8 mouse cellular contexts compared by ENCODE assay signal in genomic region chr13:94174577-94175279, GRCm38 (mm10).
DNase-seq lines count a peak whose midpoint lies in the region; ATAC-seq and TF ChIP-seq lines count a peak whose summit lies in the region.

No protein-coding gene starts in this region.

- ATAC-seq in forebrain, embryonic 12.5 days (ENCODE audit: low FRiP score), result no peak
- ATAC-seq in liver, embryonic 14.5 days (ENCODE audit: insufficient read depth), result no peak
- ATAC-seq in frontal cortex, adult (ENCODE audit: low TSS enrichment), result no peak

- DNase-seq in layer of hippocampus, adult 2 months (ENCODE audit: low spot score in 2 of 2), result peak in 1 of 2 experiments; percentile 27
- no peak for DNase-seq in layer of hippocampus, postnatal 10 days (ENCODE audit: low spot score in 2 of 2)
- DNase-seq in brain, adult 2 months (ENCODE audit: low read depth, low spot score), result peak; percentile 76
- DNase-seq in liver, embryonic 14.5 days (ENCODE audit: low read depth in 3 of 3, low spot score in 3 of 3), result no peak
- DNase-seq in T-cell, adult 2 months (ENCODE audit: low spot score), result no peak
- no peak for DNase-seq in urinary bladder, adult 18-20 months (ENCODE audit: low spot score in 2 of 2)

- H3K27ac ChIP-seq in layer of hippocampus, adult 2 months, result peak overlapping the region; percentile 94
- H3K27ac ChIP-seq in forebrain, embryonic 12.5 days, result no peak overlapping the region
- H3K27ac ChIP-seq in liver, embryonic 14.5 days, result no peak overlapping the region; the same call in 1 of the 2 replicates

- H3K4me1 ChIP-seq in forebrain, embryonic 12.5 days, result peaks cover 31% of the 10 kb centered on the region
- H3K4me1 ChIP-seq in liver, embryonic 14.5 days (replicated peaks; ENCODE audit: control insufficient read depth in 2 of 2, insufficient read depth in 2 of 2, low read length in 1 of 2), result peaks cover 0 to 25% of the 10 kb centered on the region in 2 experiments

- H3K36me3 ChIP-seq in forebrain, embryonic 12.5 days (replicated peaks), result no peaks in the 10 kb centered on the region
- H3K36me3 ChIP-seq in liver, embryonic 14.5 days (replicated peaks; ENCODE audit: control insufficient read depth, insufficient read depth, low read depth), result no peaks in the 10 kb centered on the region

- peak overlapping the region; percentile 98 for H3K4me2 ChIP-seq in forebrain, embryonic 12.5 days
- H3K4me2 ChIP-seq in liver, embryonic 14.5 days (ENCODE audit: low read depth), result peak overlapping the region; percentile 93

- 12% methylated on average over 16 of the region's 16 CpGs for WGBS in forebrain, embryonic 12.5 days
- 15% methylated on average over 16 of the region's 16 CpGs for WGBS in liver, embryonic 14.5 days (ENCODE audit: insufficient replicate concordance)

- no peaks in the 10 kb centered on the region for H3K9me3 ChIP-seq in forebrain, embryonic 12.5 days
- H3K9me3 ChIP-seq in liver, embryonic 14.5 days (ENCODE audit: control insufficient read depth, low read length), result no peaks in the 10 kb centered on the region

- TF ChIP-seq CTCF in layer of hippocampus, adult 2 months (conservative IDR thresholded peaks at IDR 0.05), result no peak
- TF ChIP-seq CTCF in liver, embryonic 14.5 days (IDR thresholded peaks at IDR 0.05; ENCODE audit: low read depth), result no peak

- TF ChIP-seq EP300 in liver, embryonic 14.5 days (IDR thresholded peaks at IDR 0.05; ENCODE audit: low read depth), result no peak

- peak overlapping the region; percentile 64 for H3K9ac ChIP-seq in forebrain, embryonic 12.5 days
- peak overlapping the region; percentile 62 for H3K9ac ChIP-seq in liver, embryonic 14.5 days (replicated peaks)

- H3K27me3 ChIP-seq in forebrain, embryonic 12.5 days, result peaks cover 45% of the 10 kb centered on the region
- H3K27me3 ChIP-seq in liver, embryonic 14.5 days (ENCODE audit: control insufficient read depth, insufficient read depth, low read length), result no peaks in the 10 kb centered on the region

- peak overlapping the region; percentile 71 for H3K4me3 ChIP-seq in layer of hippocampus, adult 2 months
- peak overlapping the region; percentile 55 for H3K4me3 ChIP-seq in forebrain, embryonic 12.5 days (replicated peaks)
- peak overlapping the region; percentile 50 to 61 for H3K4me3 ChIP-seq in liver, embryonic 14.5 days (ENCODE audit: insufficient read depth in 1 of 2, low read depth in 2 of 2, low read length in 2 of 2)
